Mouse (Mus musculus): ENCODE data around the gene Gm8104. TPM values are rescaled to one million over a fixed set of nuclear protein-coding genes. Genes with fewer than 3 reads are reported as not detected.

Gm8104 gene
- polyA plus RNA-seq, 1 experiment from 2014 or later = not detected

Other genes with a start within 250 kb of the Gm8104 start
- not detected in 2 replicates for gene Gm21977, start 247.1 kb upstream of the Gm8104 start, polyA plus RNA-seq (2015; fragmentation: Nextera tagmentation; extraction: Ambion mirVana)
- gene Gm8082, start 107.0 kb upstream of the Gm8104 start, polyA plus RNA-seq (2015; fragmentation: Nextera tagmentation; extraction: Ambion mirVana) = not detected in 2 replicates
- gene Gm10376, start 85.0 kb upstream of the Gm8104 start, polyA plus RNA-seq (2015; fragmentation: Nextera tagmentation; extraction: Ambion mirVana) = not detected in 2 replicates
- gene Gm8094, start 24.0 kb upstream of the Gm8104 start, polyA plus RNA-seq (2015; fragmentation: Nextera tagmentation; extraction: Ambion mirVana) = not detected in 2 replicates
- gene Gm7233, start 79.3 kb downstream of the Gm8104 start, polyA plus RNA-seq (2015; fragmentation: Nextera tagmentation; extraction: Ambion mirVana) = not detected in 2 replicates
- not detected in 2 replicates for gene Gm8122, start 134.7 kb downstream of the Gm8104 start, polyA plus RNA-seq (2015; fragmentation: Nextera tagmentation; extraction: Ambion mirVana)
- not detected in 2 replicates for gene Gm8126, start 158.0 kb downstream of the Gm8104 start, polyA plus RNA-seq (2015; fragmentation: Nextera tagmentation; extraction: Ambion mirVana)
- gene Gm9732, start 174.4 kb downstream of the Gm8104 start, polyA plus RNA-seq (2015; fragmentation: Nextera tagmentation; extraction: Ambion mirVana) = not detected in 2 replicates
- not detected in 2 replicates for gene Gm8127, start 193.2 kb downstream of the Gm8104 start, polyA plus RNA-seq (2015; fragmentation: Nextera tagmentation; extraction: Ambion mirVana)
- not detected in 2 replicates for gene 1700001F09Rik, start 247.2 kb downstream of the Gm8104 start, polyA plus RNA-seq (2015; fragmentation: Nextera tagmentation; extraction: Ambion mirVana)

All from intestine, embryonic 16.5 days (tissue).